Mouse (Mus musculus) cortical plate, adult 2 months (tissue): ENCODE measurements around the gene 2010106E10Rik. TPM values are rescaled to one million over a fixed set of nuclear protein-coding genes. Genes with fewer than 3 reads are reported as not detected.

Experiments used
- H3K27ac ChIP-seq: fragments of 200-500 bp; 2 replicates; pipeline ENCODE4 v1.5.1; 2012; ENCODE audit warnings: low read length, control low read depth, inconsistent platforms; ENCODE audit not compliant: insufficient read depth
- H3K4me1 ChIP-seq: fragments of 200-500 bp; 2 replicates; pipeline ENCODE4 v1.6.1; 2011; ENCODE audit warnings: low read length; ENCODE audit not compliant: control insufficient read depth, insufficient read depth
- H3K4me3 ChIP-seq: fragments of 200-500 bp; 2 replicates; pipeline ENCODE4 v1.5.1; 2011; ENCODE audit warnings: mild to moderate bottlenecking, low read length, control low read depth; ENCODE audit not compliant: insufficient read depth
- CTCF ChIP-seq: fragments of 200-500 bp; IDR thresholded peaks from 2 replicates; pipeline ENCODE4 v1.5.1; 2011; ENCODE audit warnings: mild to moderate bottlenecking, control low read depth, low read length; ENCODE audit not compliant: insufficient read depth; ENCODE audit errors: extremely low read depth
- POLR2A ChIP-seq: fragments of 200-500 bp; IDR thresholded peaks from 2 replicates; pipeline ENCODE4 v1.6.1; 2011; ENCODE audit warnings: mild to moderate bottlenecking, low read length, control low read depth; ENCODE audit not compliant: insufficient read depth; ENCODE audit errors: extremely low read depth
- polyA plus RNA-seq: library from polyadenylated mRNA; depleted of rRNA; stranded (reverse); fragments of >200 nt; gene quantifications from 2 replicates; pipeline ENCODE4 v1.2.3, GENCODE M21; 2012; rRNA removed

Gene 2010106E10Rik
- polyA plus RNA-seq: not detected in 2 replicates

DNA sequence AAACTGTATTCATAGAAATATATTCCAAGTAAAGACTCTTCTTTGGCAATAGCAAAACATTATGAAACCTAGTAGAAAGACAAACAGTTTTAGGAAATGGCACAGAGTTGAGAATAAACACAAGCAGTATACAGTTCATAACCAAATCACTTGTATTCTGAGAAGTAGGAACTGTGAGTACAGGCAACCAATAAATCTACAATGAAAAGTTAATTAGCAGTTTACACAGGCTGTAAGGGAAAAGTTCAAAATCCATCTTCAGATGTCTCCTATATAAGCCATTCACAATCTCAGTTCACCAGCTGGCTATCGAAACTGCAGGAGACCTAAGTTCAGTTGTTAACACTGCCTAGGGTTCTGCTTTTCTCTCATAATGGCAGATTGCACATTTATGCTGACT lies at the start of gene 2010106E10Rik:
Gene 2010106E10Rik, plus strand, starts transcription at position 301 of the 400 bp plus-strand sequence.
- TF ChIP-seq POLR2A (no peak), CTCF (no peak)
- Histone ChIP-seq H3K27ac (no peak within 1 kb of the TSS), H3K4me3 (no peak within 1 kb of the TSS), H3K4me1 (no peaks in the 10 kb centered on the region)

DNA sequence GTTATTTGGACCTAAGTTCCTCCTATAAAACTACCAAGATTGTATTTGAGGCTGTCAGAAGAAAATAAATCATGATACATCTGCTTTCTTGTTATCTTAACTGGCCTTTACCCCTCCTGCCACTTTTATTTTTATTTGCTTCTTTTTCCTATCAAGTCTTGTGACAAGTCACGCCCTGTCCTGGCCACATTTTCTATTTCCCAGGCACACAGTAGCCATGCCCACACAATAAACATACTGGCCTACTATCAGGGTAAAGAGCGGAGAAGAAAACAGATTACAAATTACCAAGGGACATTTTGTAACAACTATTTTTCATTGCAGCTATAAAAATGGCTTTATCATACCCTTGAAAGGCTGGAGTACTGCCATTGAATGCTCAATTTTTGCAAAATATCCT lies 10.6 kb downstream of the 2010106E10Rik start:
- Histone ChIP-seq H3K4me3 (no peak overlapping the region), H3K27ac (no peak overlapping the region), H3K4me1 (no peaks in the 10 kb centered on the region)
- no peak for TF ChIP-seq CTCF
- TF ChIP-seq POLR2A: no peak

DNA sequence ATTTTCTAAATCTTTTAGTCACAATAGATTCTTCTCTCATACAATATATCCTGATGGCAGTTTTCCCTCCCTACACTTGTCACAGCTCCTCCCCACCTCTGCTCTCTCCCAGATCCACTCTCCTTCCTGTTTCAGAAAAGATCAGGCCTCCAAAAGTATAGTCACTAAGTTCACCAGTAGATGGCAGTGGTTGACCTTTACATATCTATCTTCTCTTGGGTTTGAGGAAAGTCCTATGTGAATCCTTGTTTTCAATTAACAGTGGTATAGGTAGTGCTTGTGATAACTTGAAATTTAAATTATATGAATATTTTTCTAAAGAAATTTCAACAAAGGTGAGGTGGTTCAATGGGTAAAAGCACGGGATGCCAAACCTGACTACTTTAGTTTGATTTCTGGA lies 29.7 kb downstream of the 2010106E10Rik start:
- Histone ChIP-seq H3K4me3 (no peak overlapping the region), H3K27ac (no peak overlapping the region), H3K4me1 (no peaks in the 10 kb centered on the region)
- TF ChIP-seq CTCF (no peak), POLR2A (no peak)

DNA sequence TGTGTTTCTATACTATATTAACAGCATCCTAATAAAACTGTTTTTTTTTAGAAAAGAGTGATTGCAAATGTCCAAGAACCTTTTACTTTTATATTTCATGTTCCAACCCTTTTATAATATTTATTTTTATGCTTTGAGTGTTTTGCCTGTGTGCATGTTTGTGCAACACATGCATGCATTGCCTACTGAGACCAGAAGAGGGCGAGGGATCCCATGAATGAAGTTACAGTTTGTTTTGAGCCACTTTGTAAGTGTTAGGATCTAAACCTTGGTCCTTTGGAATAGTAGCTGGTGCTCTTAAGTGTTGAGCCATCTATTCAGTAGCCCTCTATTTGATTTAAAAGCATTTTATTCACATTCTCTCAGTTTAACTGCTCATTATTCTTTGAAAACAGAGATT lies 48.0 kb downstream of the 2010106E10Rik start:
- Histone ChIP-seq H3K4me1 (no peaks in the 10 kb centered on the region), H3K27ac (no peak overlapping the region), H3K4me3 (no peak overlapping the region)
- TF ChIP-seq CTCF (no peak), POLR2A (no peak)

DNA sequence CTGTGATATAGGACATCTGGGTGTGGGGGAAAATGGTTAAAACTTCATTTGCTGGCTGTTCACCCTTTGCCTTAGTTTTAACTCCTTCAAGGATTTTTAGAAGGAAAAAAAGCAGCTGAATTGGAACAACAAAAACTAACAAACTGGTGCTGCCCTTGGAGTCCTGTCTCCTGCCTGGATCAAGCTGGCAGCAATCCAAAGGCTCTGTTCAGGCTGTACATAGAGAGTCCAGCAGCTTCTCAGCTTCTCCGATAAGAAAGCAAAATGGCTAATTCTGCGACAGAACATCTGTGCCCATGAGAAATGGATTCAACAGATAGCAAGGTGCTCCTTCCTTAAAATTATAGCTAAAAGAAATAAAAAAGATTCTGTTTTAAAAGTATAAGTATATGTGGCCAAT lies 72.6 kb downstream of the 2010106E10Rik start:
- no peak for TF ChIP-seq POLR2A
- no peak for TF ChIP-seq CTCF

DNA sequence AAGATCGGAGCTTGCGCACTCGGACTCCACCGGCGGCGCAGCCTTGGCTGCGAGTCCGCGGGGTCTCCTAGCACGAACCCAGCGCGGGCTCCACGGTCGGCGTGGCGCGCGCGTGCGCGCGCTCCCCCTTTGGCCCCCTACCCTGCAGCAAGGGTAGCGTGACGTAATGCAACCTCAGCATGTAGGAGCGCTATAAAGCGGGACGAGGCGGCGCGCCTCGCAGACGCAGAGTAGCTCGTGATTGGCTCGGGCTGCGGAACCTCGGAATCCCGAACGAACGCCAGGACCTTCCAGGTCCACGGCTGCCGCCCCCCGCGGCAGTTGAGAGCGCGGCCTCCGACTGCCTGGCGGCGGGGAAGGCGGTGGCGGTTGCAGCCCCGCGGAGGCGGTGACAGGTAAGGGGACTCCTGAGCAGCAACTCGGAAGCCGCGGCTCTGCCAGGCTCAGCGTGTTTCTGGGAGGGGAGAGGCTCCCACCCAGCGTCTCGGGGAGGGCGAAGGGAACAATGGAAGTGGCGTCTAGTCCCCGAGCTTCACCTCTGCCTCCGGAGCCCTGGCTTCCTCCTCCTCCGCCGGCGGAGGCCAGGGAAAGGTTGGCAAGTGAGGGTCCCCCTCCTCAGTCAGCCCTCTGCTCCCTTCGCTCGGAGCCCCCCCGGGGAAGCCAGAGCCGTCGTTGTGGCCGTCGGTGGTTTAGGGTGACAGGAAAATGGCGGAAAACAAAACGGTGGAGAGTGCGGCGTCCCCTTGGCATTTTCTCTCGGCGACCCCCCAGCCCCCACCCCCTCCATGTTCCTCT lies 105.6 kb downstream of the 2010106E10Rik start, which contains the start of gene Zfp711:
Gene Zfp711, plus strand, starts transcription at position 16 of the 795 bp plus-strand sequence.
- Histone ChIP-seq H3K4me3 (peak within 1 kb of the TSS; percentile 48), H3K4me1 (no peaks in the 10 kb centered on the region), H3K27ac (peak within 1 kb of the TSS; percentile 64; the same call in 1 of the 2 replicates)
- TF ChIP-seq POLR2A (peak; percentile 91), CTCF (no peak)

More for the DNA sequence above, 72.6 kb downstream of the 2010106E10Rik start:
- Histone ChIP-seq H3K27ac (no peak overlapping the region), H3K4me3 (no peak overlapping the region), H3K4me1 (no peaks in the 10 kb centered on the region)

DNA sequence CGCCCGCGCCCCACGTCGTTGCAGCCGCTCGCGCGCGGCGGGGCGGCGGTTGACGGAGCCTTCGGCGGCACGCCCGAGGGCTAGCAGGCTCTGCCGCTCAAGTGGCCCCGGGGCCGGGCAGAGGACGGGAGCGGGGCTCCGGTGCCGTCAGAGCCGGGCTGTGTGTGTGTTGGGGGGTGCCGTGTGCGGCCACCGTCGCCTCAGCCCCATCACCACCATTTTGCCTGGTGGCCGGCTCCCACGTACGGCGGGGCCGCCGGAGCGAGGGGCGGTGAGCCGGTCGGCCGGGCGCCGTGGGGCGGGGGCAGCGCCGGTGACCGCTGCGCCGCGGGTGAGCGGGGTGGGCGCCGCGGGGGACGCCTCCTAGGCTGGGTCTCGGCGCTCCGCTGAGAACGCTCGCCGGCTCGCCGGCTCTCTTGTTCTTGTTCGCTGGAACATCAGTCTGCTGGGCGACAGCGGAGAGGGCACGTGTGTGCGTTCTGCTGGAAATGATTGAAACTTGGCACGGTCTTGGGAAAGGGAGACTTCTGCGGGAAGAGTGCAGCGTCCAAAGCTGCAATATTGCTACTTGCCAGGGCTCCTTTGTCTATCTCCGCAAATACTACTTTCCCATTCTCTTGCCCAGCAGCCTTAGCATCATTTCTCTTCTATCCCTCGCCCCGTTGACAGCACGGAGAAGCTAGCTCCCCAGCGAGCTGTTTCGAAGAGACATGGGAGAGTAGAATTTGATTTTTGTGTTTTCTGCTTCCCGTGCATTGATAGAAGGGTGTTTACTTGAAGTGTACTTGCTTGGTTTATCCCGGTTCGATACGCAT lies 106.4 kb downstream of the 2010106E10Rik start:
- no peak overlapping the region for H3K27ac ChIP-seq
- H3K4me3 ChIP-seq: peak overlapping the region; percentile 48
- TF ChIP-seq CTCF: no peak
- TF ChIP-seq POLR2A: no peak
- H3K4me1 ChIP-seq: no peaks in the 10 kb centered on the region

Other genes starting within 250 kb of the 2010106E10Rik start
- 3.9 and 4.8 TPM in 2 replicates for gene Apool, start 183.9 kb upstream of the 2010106E10Rik start, polyA plus RNA-seq
- not detected in 2 replicates for gene Satl1, start 88.5 kb upstream of the 2010106E10Rik start, polyA plus RNA-seq
- 8.9 and 9.1 TPM in 2 replicates for gene Zfp711, start 105.3 kb downstream of the 2010106E10Rik start, polyA plus RNA-seq
- 0.02 TPM in 1 of 2 replicates, not detected in the other for gene Pof1b, start 203.4 kb downstream of the 2010106E10Rik start, polyA plus RNA-seq